Mouse (Mus musculus) CH12.LX (cell line): ENCODE results near the gene Pi16. TPM values are rescaled to one million over a fixed set of nuclear protein-coding genes. Genes with fewer than 3 reads are reported as not detected.

ENCODE experiments used
- DNase-seq: peaks from one replicate; pipeline ENCODE4 v3.0.0-alpha.2; 2013; ENCODE audit errors: extremely low read depth
- H3K27ac ChIP-seq: 2 replicates; pipeline ENCODE4 v1.5.1; 2012; ENCODE audit warnings: low read depth, mild to moderate bottlenecking, control low read depth, moderate library complexity; ENCODE audit not compliant: insufficient read depth
- H3K27me3 ChIP-seq: replicated peaks from 2 replicates; pipeline ENCODE3; 2012; ENCODE audit warnings: inconsistent platforms
- H3K36me3 ChIP-seq, 2 experiments: replicated peaks in 1 of 2; 2 replicates each; pipeline versions ENCODE3 to v1.6.1; 2012; ENCODE audit warnings: inconsistent platforms in 1 of 2, low read length in 1 of 2, mild to moderate bottlenecking in 1 of 2, mixed read lengths in 1 of 2, moderate library complexity in 1 of 2; ENCODE audit not compliant: control insufficient read depth in 1 of 2, insufficient read depth in 1 of 2
- H3K4me1 ChIP-seq, 2 experiments: 2 replicates each; pipeline ENCODE4 v1.6.1; 2012; ENCODE audit warnings: inconsistent platforms in 1 of 2, moderate library complexity in 1 of 2; ENCODE audit not compliant: insufficient read depth in 2 of 2, control insufficient read depth in 1 of 2
- H3K4me2 ChIP-seq: 2 replicates; pipeline ENCODE4 v1.6.1; 2012; ENCODE audit warnings: low read depth, mild to moderate bottlenecking, control low read depth; ENCODE audit not compliant: poor library complexity, insufficient read depth, severe bottlenecking
- H3K4me3 ChIP-seq, 3 experiments: fragments of 150-350 bp in 1 of 3; sonication (generic) in 1 of 3; replicated peaks in 1 of 3; 2 replicates each; pipeline versions ENCODE3 to v1.5.1; 2011 to 2012; ENCODE audit warnings: low read depth in 2 of 3, low read length in 2 of 3, mild to moderate bottlenecking in 2 of 3, moderate library complexity in 2 of 3, control low read depth in 1 of 3, improper control_type of control experiment in 1 of 3, inconsistent platforms in 1 of 3, mixed read lengths in 1 of 3; ENCODE audit not compliant: poor library complexity in 1 of 3
- H3K79me2 ChIP-seq: replicated peaks from 2 replicates; pipeline ENCODE4 v1.6.1; 2012; ENCODE audit warnings: mild to moderate bottlenecking, moderate library complexity; ENCODE audit not compliant: control insufficient read depth, poor library complexity, insufficient read depth, severe bottlenecking; ENCODE audit errors: extremely low read depth
- H3K9ac ChIP-seq: 2 replicates; pipeline ENCODE4 v1.6.1; 2012; ENCODE audit warnings: low read depth, mild to moderate bottlenecking, control low read depth, moderate library complexity; ENCODE audit not compliant: insufficient read depth
- H3K9me3 ChIP-seq: replicated peaks from 2 replicates; pipeline ENCODE3; 2012; ENCODE audit warnings: low read length, inconsistent platforms, mixed read lengths
- BHLHE40 ChIP-seq: IDR thresholded peaks from 2 replicates; pipeline ENCODE4 v1.6.1; 2011; ENCODE audit warnings: mild to moderate bottlenecking, low read depth, low read length, improper control_type of control experiment
- E2F4 ChIP-seq: IDR thresholded peaks from 2 replicates; pipeline ENCODE4 v1.6.1; 2011; ENCODE audit warnings: low read depth, low read length, improper control_type of control experiment; ENCODE audit not compliant: insufficient replicate concordance
- ETS1 ChIP-seq: conservative IDR thresholded peaks from 2 replicates; pipeline ENCODE4 v1.6.1; 2012; ENCODE audit warnings: low read depth, mild to moderate bottlenecking, inconsistent platforms, low read length, improper control_type of control experiment, moderate library complexity
- HCFC1 ChIP-seq: IDR thresholded peaks from 2 replicates; pipeline ENCODE4 v1.6.1; 2012; ENCODE audit warnings: low read depth, mild to moderate bottlenecking, inconsistent platforms, low read length, improper control_type of control experiment
- KAT2A ChIP-seq: IDR thresholded peaks from 2 replicates; pipeline ENCODE4 v1.6.1; 2012; ENCODE audit warnings: low read length, improper control_type of control experiment, inconsistent platforms; ENCODE audit not compliant: insufficient replicate concordance
- MYC ChIP-seq: IDR thresholded peaks from 2 replicates; pipeline ENCODE4 v1.6.1; 2011; ENCODE audit warnings: low read depth, mild to moderate bottlenecking, improper control_type of control experiment, low read length
- POLR2AphosphoS2 ChIP-seq: IDR thresholded peaks from 2 replicates; pipeline ENCODE4 v1.6.1; 2011; ENCODE audit warnings: low read depth, low read length, improper control_type of control experiment
- RAD21 ChIP-seq: IDR thresholded peaks from 2 replicates; pipeline ENCODE4 v1.6.1; 2011; ENCODE audit warnings: low read depth, mild to moderate bottlenecking, low read length, improper control_type of control experiment, moderate library complexity
- TBP ChIP-seq: conservative IDR thresholded peaks from 2 replicates; pipeline ENCODE4 v1.6.1; 2011; ENCODE audit warnings: low read depth, low read length, improper control_type of control experiment
- USF1 ChIP-seq: IDR thresholded peaks from 2 replicates; pipeline ENCODE4 v1.6.1; 2014; ENCODE audit warnings: low read depth, mild to moderate bottlenecking, inconsistent platforms, low read length, improper control_type of control experiment
- USF2 ChIP-seq: conservative IDR thresholded peaks from 2 replicates; pipeline ENCODE4 v1.6.1; 2011; ENCODE audit warnings: low read depth, low read length, improper control_type of control experiment
- ZNF384 ChIP-seq: IDR thresholded peaks from 2 replicates; pipeline ENCODE4 v1.6.1; 2012; ENCODE audit warnings: low read depth, low read length, improper control_type of control experiment, inconsistent platforms
- dilution Hi-C: fragments of 300-500 bp; cut with MboI; formaldehyde crosslinking; loops from 2 replicates; pipeline ENCODE4 v1.14.3; 2020; ENCODE audit warnings: low sequenced_read_pairs; ENCODE audit not compliant: extremely low pct_unique_long_range_greater_than_20kb, extremely low pct_ligation_motif_present
- in situ Hi-C: fragments of 300-500 bp; cut with MboI; formaldehyde crosslinking; loops from 3 replicates; pipeline ENCODE4 v1.14.3; 2019; ENCODE audit warnings: low sequenced_read_pairs, low pct_ligation_motif_present, low pct_unique_long_range_greater_than_20kb, mixed read lengths
- polyA plus RNA-seq: library from polyadenylated mRNA; unstranded; fragments of >175 nt; gene quantifications from 2 replicates; pipeline ENCODE4 v1.2.1, GENCODE M21; 2012; ENCODE audit warnings: low read depth; ENCODE audit not compliant: insufficient read length
- total RNA-seq, 2 experiments: library from RNA; depleted of rRNA; stranded (reverse); fragments of 300-350 nt in 1 of 2; fragments of >200 nt in 1 of 2; gene quantifications; 2 replicates each; pipeline ENCODE4 v1.2.3; 2012 to 2014

Pi16 gene
- total and polyA plus RNA-seq, 3 experiments, result 0.13 TPM; not detected in 2

- no peak overlapping the region for H3K27ac ChIP-seq
- in situ Hi-C loops, result no loop called here
- H3K9ac ChIP-seq, result no peak overlapping the region
- TF ChIP-seq USF1 (no peak), HCFC1 (no peak), MYC (no peak), BHLHE40 (no peak), KAT2A (no peak), USF2 (no peak), TBP (no peak), RAD21 (no peak), ZNF384 (no peak), POLR2AphosphoS2 (no peak)
- H3K4me3 ChIP-seq, result no peak overlapping the region
- H3K36me3 ChIP-seq, result peaks cover 75 to 92% of the 10 kb centered on the region in 2 experiments
- dilution Hi-C loops, result no loop called here
- no peak overlapping the region for H3K4me2 ChIP-seq
- H3K27me3 ChIP-seq, result no peaks in the 10 kb centered on the region
- H3K4me1 ChIP-seq, result peaks cover 11 to 38% of the 10 kb centered on the region in 2 experiments
- H3K79me2 ChIP-seq, result no peaks in the 10 kb centered on the region
- H3K9me3 ChIP-seq, result no peaks in the 10 kb centered on the region
- no peak for DNase-seq
These were observed 20.7 kb downstream of the Pi16 start for GRCm38 (mm10) chr17:29337979-29338823.

DNA sequence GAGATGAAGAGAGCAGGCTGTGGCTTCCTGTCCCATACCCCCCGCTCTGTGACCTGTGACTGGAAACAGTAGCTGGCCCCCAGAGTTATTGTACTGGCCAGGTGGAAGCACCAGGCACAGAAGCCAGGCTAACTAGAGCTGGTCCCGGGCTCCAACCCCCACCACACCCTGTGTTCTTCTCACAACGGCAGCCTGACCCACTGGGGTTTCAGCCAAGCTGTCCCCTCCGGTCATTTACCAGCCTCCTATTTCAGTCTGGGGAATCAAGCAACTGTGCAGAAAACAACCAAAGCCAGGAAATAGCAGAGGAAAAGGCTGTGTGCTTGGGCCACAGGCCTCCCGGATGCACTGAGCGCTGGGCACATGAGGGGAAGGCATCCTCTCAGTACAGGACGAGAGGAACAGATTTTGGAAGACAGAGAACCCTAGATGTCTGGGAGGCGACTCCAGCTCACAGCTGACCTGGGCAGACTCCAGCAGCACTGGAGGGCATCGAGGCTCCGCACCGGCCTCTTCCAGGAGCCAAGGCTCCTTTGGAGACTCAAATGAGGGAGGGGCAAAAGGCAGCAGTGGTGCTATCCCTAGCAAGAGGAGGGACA is 21.8 kb downstream of the Pi16 start:
- TF ChIP-seq E2F4 (no peak), ETS1 (no peak)

More for the DNA sequence above, 21.8 kb downstream of the Pi16 start:
- Histone ChIP-seq H3K27ac (no peak overlapping the region), H3K79me2 (no peaks in the 10 kb centered on the region), H3K4me2 (no peak overlapping the region), H3K4me1 (peaks cover 11 to 39% of the 10 kb centered on the region in 2 experiments), H3K4me3 (no peak overlapping the region), H3K36me3 (peaks cover 71 to 92% of the 10 kb centered on the region in 2 experiments), H3K9ac (no peak overlapping the region), H3K27me3 (no peaks in the 10 kb centered on the region), H3K9me3 (no peaks in the 10 kb centered on the region)
- dilution Hi-C loops (no loop called here), in situ Hi-C loops (no loop called here)
- no peak for DNase-seq
